Mouse (Mus musculus): ENCODE results near the gene Cd93. TPM values are rescaled to one million over a fixed set of nuclear protein-coding genes. Genes with fewer than 3 reads are reported as not detected.

The Cd93 gene
- total and polyA plus RNA-seq, 3 experiments = not detected

GRCm38 (mm10) chr2:148425709-148426382, 17.5 kb downstream of the Cd93 start:
- no peaks in the 10 kb centered on the region for H3K4me1 ChIP-seq (ENCODE audit: control insufficient read depth in 1 of 2, insufficient read depth in 2 of 2, low read length in 2 of 2)
- no peak for TF ChIP-seq GATA1 (IDR thresholded peaks at IDR 0.05; ENCODE audit: low read depth, low read length)
- no peak for TF ChIP-seq NRF1 (IDR thresholded peaks at IDR 0.05; ENCODE audit: insufficient read depth, low read depth, low read length, poor library complexity, severe bottlenecking)
- no peak for TF ChIP-seq MAFK (IDR thresholded peaks at IDR 0.05; ENCODE audit: borderline replicate concordance, low read depth, low read length)
- no peak for TF ChIP-seq MYC (IDR thresholded peaks at IDR 0.05; ENCODE audit: low read depth, low read length)
- TF ChIP-seq RCOR1 (IDR thresholded peaks at IDR 0.05; ENCODE audit: low read depth, low read length) = no peak
- TF ChIP-seq POLR2A (IDR thresholded peaks at IDR 0.05; ENCODE audit: control insufficient read depth in 1 of 2, insufficient read depth in 1 of 2, low read depth in 1 of 2, low read length in 2 of 2, poor library complexity in 1 of 2) = no peak
- TF ChIP-seq CTCF (IDR thresholded peaks at IDR 0.05 in 2 of 3, conservative IDR thresholded peaks at IDR 0.05 in 1 of 3; ENCODE audit: control insufficient read depth in 1 of 3, insufficient read depth in 1 of 3, low read depth in 2 of 3, low read length in 3 of 3, poor library complexity in 1 of 3, severe bottlenecking in 1 of 3) = no peak
- no peak for TF ChIP-seq CHD2 (IDR thresholded peaks at IDR 0.05; ENCODE audit: low read length)
- TF ChIP-seq TAL1 (IDR thresholded peaks at IDR 0.05; ENCODE audit: low read length) = no peak
- TF ChIP-seq KAT2A (conservative IDR thresholded peaks at IDR 0.05; ENCODE audit: low read depth, low read length) = no peak
- no peak for TF ChIP-seq NELFE (IDR thresholded peaks at IDR 0.05; ENCODE audit: low read depth, low read length)
- TF ChIP-seq MEF2A (IDR thresholded peaks at IDR 0.05; ENCODE audit: extremely low read depth, insufficient replicate concordance, low read depth, low read length, poor library complexity, severe bottlenecking) = no peak
- TF ChIP-seq ZMIZ1 (IDR thresholded peaks at IDR 0.05; ENCODE audit: low read depth, low read length) = no peak
- TF ChIP-seq ZNF384 (IDR thresholded peaks at IDR 0.05; ENCODE audit: low read depth, low read length) = no peak
- no peak for TF ChIP-seq SMC3 (IDR thresholded peaks at IDR 0.05; ENCODE audit: low read depth, low read length)
- no peaks in the 10 kb centered on the region for H3K9me3 ChIP-seq (replicated peaks; ENCODE audit: insufficient read depth, low read length)
- H3K27ac ChIP-seq (ENCODE audit: control insufficient read depth, low read depth, low read length) = no peak overlapping the region
- no peaks in the 10 kb centered on the region for H3K79me2 ChIP-seq (ENCODE audit: control insufficient read depth, insufficient read depth, low read length, poor library complexity)
- H3K27me3 ChIP-seq (ENCODE audit: control insufficient read depth in 1 of 2, insufficient read depth in 2 of 2, low read length in 2 of 2) = no peaks in the 10 kb centered on the region
- no peak overlapping the region for H3K4me3 ChIP-seq (ENCODE audit: control insufficient read depth in 1 of 2, insufficient read depth in 1 of 2, low read depth in 2 of 2, low read length in 2 of 2)
- H3K9ac ChIP-seq (ENCODE audit: control insufficient read depth, low read depth, low read length, poor library complexity, severe bottlenecking) = no peak overlapping the region
- H3K36me3 ChIP-seq (ENCODE audit: control insufficient read depth in 1 of 2, insufficient read depth in 2 of 2, low read length in 2 of 2) = no peaks in the 10 kb centered on the region
- DNase-seq (ENCODE audit: low read depth, low spot score) = no peak

GRCm38 (mm10) chr2:148421706-148422105, 21.7 kb downstream of the Cd93 start:
- Histone ChIP-seq H3K79me2 (ENCODE audit: control insufficient read depth, insufficient read depth, low read length, poor library complexity) (no peaks in the 10 kb centered on the region), H3K27me3 (ENCODE audit: control insufficient read depth in 1 of 2, insufficient read depth in 2 of 2, low read length in 2 of 2) (no peaks in the 10 kb centered on the region), H3K27ac (ENCODE audit: control insufficient read depth, low read depth, low read length) (no peak overlapping the region), H3K9me3 (replicated peaks; ENCODE audit: insufficient read depth, low read length) (no peaks in the 10 kb centered on the region), H3K4me3 (ENCODE audit: control insufficient read depth in 1 of 2, insufficient read depth in 1 of 2, low read depth in 2 of 2, low read length in 2 of 2) (no peak overlapping the region), H3K9ac (ENCODE audit: control insufficient read depth, low read depth, low read length, poor library complexity, severe bottlenecking) (no peak overlapping the region), H3K36me3 (ENCODE audit: control insufficient read depth in 1 of 2, insufficient read depth in 2 of 2, low read length in 2 of 2) (no peaks in the 10 kb centered on the region), H3K4me1 (ENCODE audit: control insufficient read depth in 1 of 2, insufficient read depth in 2 of 2, low read length in 2 of 2) (no peaks in the 10 kb centered on the region)
- DNase-seq (ENCODE audit: low read depth, low spot score) = no peak
- no peak for TF ChIP-seq ELF1 (IDR thresholded peaks at IDR 0.05; ENCODE audit: low read depth, low read length)
- TF ChIP-seq TCF12 (IDR thresholded peaks at IDR 0.05; ENCODE audit: low read depth, low read length) = no peak
- no peak for TF ChIP-seq MYB (IDR thresholded peaks at IDR 0.05; ENCODE audit: low read depth, low read length)
- no peak for TF ChIP-seq TBP (IDR thresholded peaks at IDR 0.05; ENCODE audit: low read depth, low read length)
- no peak for TF ChIP-seq USF2 (IDR thresholded peaks at IDR 0.05; ENCODE audit: borderline replicate concordance in 1 of 2, insufficient read depth in 1 of 2, low read depth in 1 of 2, low read length in 2 of 2)
- TF ChIP-seq EP300 (IDR thresholded peaks at IDR 0.05; ENCODE audit: low read depth in 1 of 2, low read length in 2 of 2) = no peak
- no peak for TF ChIP-seq MAX (IDR thresholded peaks at IDR 0.05; ENCODE audit: low read length)
- no peak for TF ChIP-seq HCFC1 (IDR thresholded peaks at IDR 0.05; ENCODE audit: low read depth, low read length)
- TF ChIP-seq MAZ (IDR thresholded peaks at IDR 0.05; ENCODE audit: low read depth, low read length) = no peak
- no peak for TF ChIP-seq CHD1 (IDR thresholded peaks at IDR 0.05; ENCODE audit: low read depth, low read length)
- no peak for TF ChIP-seq POLR2AphosphoS5 (IDR thresholded peaks at IDR 0.05; ENCODE audit: borderline replicate concordance, low read depth, low read length)
- TF ChIP-seq SMC3 (IDR thresholded peaks at IDR 0.05; ENCODE audit: low read depth, low read length) = no peak
- no peak for TF ChIP-seq MXI1 (IDR thresholded peaks at IDR 0.05; ENCODE audit: low read depth, low read length)
- no peak for TF ChIP-seq E2F4 (IDR thresholded peaks at IDR 0.05; ENCODE audit: borderline replicate concordance, low read depth, low read length)
- TF ChIP-seq MAFK (IDR thresholded peaks at IDR 0.05; ENCODE audit: borderline replicate concordance, low read depth, low read length) = no peak
- TF ChIP-seq ETS1 (IDR thresholded peaks at IDR 0.05; ENCODE audit: low read depth, low read length) = no peak
- no peak for TF ChIP-seq ZMIZ1 (IDR thresholded peaks at IDR 0.05; ENCODE audit: low read depth, low read length)
- TF ChIP-seq MYC (IDR thresholded peaks at IDR 0.05; ENCODE audit: low read depth, low read length) = no peak
- TF ChIP-seq ZNF384 (IDR thresholded peaks at IDR 0.05; ENCODE audit: low read depth, low read length) = no peak
